Mouse (Mus musculus) midbrain, embryonic 16.5 days (tissue): ENCODE data around the gene Il1rn. TPM values are rescaled to one million over a fixed set of nuclear protein-coding genes. Genes with fewer than 3 reads are reported as not detected.

Source experiments
- ATAC-seq: fragments of 200-750 bp; cut with Nextera tagmentation; 2 replicates; pipeline ENCODE4 v1.8.0; 2017; ENCODE audit warnings: moderate TSS enrichment
- H3K27ac ChIP-seq: fragments of 300-500 bp; sonication (generic); 2 replicates; pipeline ENCODE4 v1.5.1; 2014; ENCODE audit warnings: mild to moderate bottlenecking, low read length, mixed read lengths
- H3K27me3 ChIP-seq: fragments of 300-500 bp; sonication (generic); 2 replicates; pipeline ENCODE4 v1.6.1; 2014; ENCODE audit warnings: low read depth, low read length, mixed read lengths; ENCODE audit not compliant: control insufficient read depth, insufficient read depth
- H3K36me3 ChIP-seq: fragments of 300-500 bp; sonication (generic); 2 replicates; pipeline ENCODE4 v1.6.1; 2014; ENCODE audit warnings: mild to moderate bottlenecking, low read length, moderate library complexity, mixed read lengths; ENCODE audit not compliant: control insufficient read depth, insufficient read depth
- H3K4me1 ChIP-seq: fragments of 300-500 bp; sonication (generic); 2 replicates; pipeline ENCODE4 v1.6.1; 2014; ENCODE audit warnings: mild to moderate bottlenecking, low read length, mixed read lengths; ENCODE audit not compliant: control insufficient read depth, insufficient read depth
- H3K4me2 ChIP-seq: fragments of 300-500 bp; sonication (generic); 2 replicates; pipeline ENCODE4 v1.6.1; 2014; ENCODE audit warnings: mild to moderate bottlenecking, low read length, mixed read lengths
- H3K4me3 ChIP-seq: fragments of 300-500 bp; sonication (generic); 2 replicates; pipeline ENCODE4 v1.5.1; 2014; ENCODE audit warnings: low read depth, mild to moderate bottlenecking, low read length, moderate library complexity, mixed read lengths
- H3K9ac ChIP-seq: fragments of 300-500 bp; sonication (generic); 2 replicates; pipeline ENCODE4 v1.6.1; 2014; ENCODE audit warnings: low read depth, low read length, mixed read lengths
- H3K9me3 ChIP-seq: fragments of 300-500 bp; sonication (generic); replicated peaks from 2 replicates; pipeline ENCODE4 v1.6.1; 2014; ENCODE audit warnings: mild to moderate bottlenecking, low read length, mixed read lengths; ENCODE audit not compliant: control insufficient read depth, poor library complexity, severe bottlenecking
- WGBS: fragments of 180-500 bp; shearing (Covaris S2); extraction: QIAGEN DNeasy Blood & Tissue Kit; methylation state at CpG from one replicate; pipeline ENCODE4 v1.1.7; 2014; 5-methylcytosine and 5-hydroxymethylcytosine counted together
- polyA plus RNA-seq: library from polyadenylated mRNA; unstranded; fragments of >200 nt; fragmentation: Nextera tagmentation; extraction: Ambion mirVana; gene quantifications from 2 replicates; pipeline ENCODE4 v1.2.1, GENCODE M21; 2015

The Il1rn gene
- polyA plus RNA-seq, 1 experiment from 2014 or later = not detected

GRCm38 (mm10) chr2:24367030-24367894 lies 30.6 kb downstream of the Il1rn start, which contains the start of gene Psd4:
Psd4 (plus strand) TSS chr2:24367580.
- no peak within 1 kb of the TSS for H3K27ac ChIP-seq
- peak; percentile 90 for ATAC-seq
- no peaks in the 10 kb centered on the region for H3K27me3 ChIP-seq
- peak within 1 kb of the TSS; percentile 96 for H3K4me2 ChIP-seq
- peak within 1 kb of the TSS; percentile 54 for H3K4me3 ChIP-seq
- H3K9ac ChIP-seq = peak within 1 kb of the TSS; percentile 71
- no peaks in the 10 kb centered on the region for H3K36me3 ChIP-seq
- H3K9me3 ChIP-seq = no peaks in the 10 kb centered on the region
- WGBS = 4% methylated on average over 47 of the region's 47 CpGs
- H3K4me1 ChIP-seq = peaks cover 4% of the 10 kb centered on the region; the same call in 1 of the 2 replicates

GRCm38 (mm10) chr2:24367895-24368261 lies 31.2 kb downstream of the Il1rn start:
- Histone ChIP-seq H3K4me1 (peaks cover 4% of the 10 kb centered on the region; the same call in 1 of the 2 replicates), H3K9me3 (no peaks in the 10 kb centered on the region), H3K27me3 (no peaks in the 10 kb centered on the region), H3K9ac (peak overlapping the region; percentile 71), H3K4me3 (peak overlapping the region; percentile 54), H3K36me3 (no peaks in the 10 kb centered on the region), H3K27ac (no peak overlapping the region), H3K4me2 (peak overlapping the region; percentile 96)
- no peak; the same call in 1 of the 2 replicates for ATAC-seq
- WGBS = 68% methylated on average over 4 of the region's 4 CpGs

GRCm38 (mm10) chr2:24378747-24379450 lies 42.2 kb downstream of the Il1rn start:
- H3K4me3 ChIP-seq = no peak overlapping the region
- no peaks in the 10 kb centered on the region for H3K27me3 ChIP-seq
- H3K4me1 ChIP-seq = no peaks in the 10 kb centered on the region
- H3K4me2 ChIP-seq = no peak overlapping the region
- H3K9ac ChIP-seq = no peak overlapping the region
- no peak for ATAC-seq
- no peaks in the 10 kb centered on the region for H3K9me3 ChIP-seq
- no peaks in the 10 kb centered on the region for H3K36me3 ChIP-seq
- no peak overlapping the region for H3K27ac ChIP-seq
- 80% methylated on average over 5 of the region's 5 CpGs for WGBS

- H3K4me3 ChIP-seq = no peak overlapping the region
- ATAC-seq = no peak
- no peaks in the 10 kb centered on the region for H3K9me3 ChIP-seq
- H3K27me3 ChIP-seq = no peaks in the 10 kb centered on the region
- no peaks in the 10 kb centered on the region for H3K36me3 ChIP-seq
- H3K4me2 ChIP-seq = no peak overlapping the region
- no peak overlapping the region for H3K27ac ChIP-seq
- 81% methylated on average over 9 of the region's 9 CpGs for WGBS
- H3K4me1 ChIP-seq = no peaks in the 10 kb centered on the region
- H3K9ac ChIP-seq = no peak overlapping the region
Observed at GRCm38 (mm10) chr2:24382456-24383230, 46.0 kb downstream of the Il1rn start.

GRCm38 (mm10) chr2:24383636-24384035 lies 47.0 kb downstream of the Il1rn start:
- no peaks in the 10 kb centered on the region for H3K36me3 ChIP-seq
- H3K4me2 ChIP-seq = no peak overlapping the region
- no peaks in the 10 kb centered on the region for H3K4me1 ChIP-seq
- H3K9ac ChIP-seq = no peak overlapping the region
- H3K9me3 ChIP-seq = no peaks in the 10 kb centered on the region
- no peak for ATAC-seq
- 81% methylated on average over 3 of the region's 3 CpGs for WGBS
- H3K27me3 ChIP-seq = no peaks in the 10 kb centered on the region
- H3K4me3 ChIP-seq = no peak overlapping the region
- H3K27ac ChIP-seq = no peak overlapping the region

- Histone ChIP-seq H3K9ac (no peak overlapping the region), H3K4me1 (no peaks in the 10 kb centered on the region), H3K27me3 (no peaks in the 10 kb centered on the region), H3K36me3 (no peaks in the 10 kb centered on the region), H3K27ac (no peak overlapping the region), H3K9me3 (no peaks in the 10 kb centered on the region), H3K4me2 (no peak overlapping the region), H3K4me3 (no peak overlapping the region)
- ATAC-seq = no peak
Observed at GRCm38 (mm10) chr2:24384393-24384792, 47.7 kb downstream of the Il1rn start.

GRCm38 (mm10) chr2:24385111-24385961 lies 48.7 kb downstream of the Il1rn start:
- H3K4me3 ChIP-seq = no peak overlapping the region
- H3K9ac ChIP-seq = no peak overlapping the region
- H3K27me3 ChIP-seq = no peaks in the 10 kb centered on the region
- no peaks in the 10 kb centered on the region for H3K36me3 ChIP-seq
- H3K9me3 ChIP-seq = no peaks in the 10 kb centered on the region
- H3K27ac ChIP-seq = no peak overlapping the region
- no peak overlapping the region for H3K4me2 ChIP-seq
- ATAC-seq = no peak
- 83% methylated on average over 14 of the region's 14 CpGs for WGBS
- H3K4me1 ChIP-seq = no peaks in the 10 kb centered on the region

- Histone ChIP-seq H3K9ac (no peak overlapping the region), H3K4me1 (no peaks in the 10 kb centered on the region), H3K9me3 (no peaks in the 10 kb centered on the region), H3K4me3 (no peak overlapping the region), H3K4me2 (no peak overlapping the region), H3K36me3 (no peaks in the 10 kb centered on the region), H3K27me3 (no peaks in the 10 kb centered on the region), H3K27ac (no peak overlapping the region)
- ATAC-seq = no peak
- 86% methylated on average over 21 of the region's 21 CpGs for WGBS
Observed at GRCm38 (mm10) chr2:24386158-24386963, 49.7 kb downstream of the Il1rn start.
